Mouse (Mus musculus) embryo, embryonic 11.5 days (tissue): ENCODE measurements around the gene Shcbp1l.
"Not testable (repeated sequence)": the region's sequence is repeated elsewhere in the genome, so short reads cannot be mapped to it uniquely, and the experiment has no call there.

Source experiments
- DNase-seq: peaks from one replicate; pipeline ENCODE4 v3.0.0-alpha.2; 2012; ENCODE audit warnings: low read depth, low spot score

Gene Shcbp1l

GRCm38 (mm10) chr1:153424770-153425584, at the start of gene Shcbp1l:
Shcbp1l (plus strand) TSS chr1:153425162.
- DNase-seq = peak; percentile 48

GRCm38 (mm10) chr1:153376446-153376845, 48.5 kb upstream of the Shcbp1l start:
- DNase-seq = no peak

GRCm38 (mm10) chr1:153378587-153378986, 46.4 kb upstream of the Shcbp1l start:
- DNase-seq = no peak

GRCm38 (mm10) chr1:153379832-153380231, 45.1 kb upstream of the Shcbp1l start:
- DNase-seq = no peak

GRCm38 (mm10) chr1:153380746-153381282, 44.1 kb upstream of the Shcbp1l start:
- no peak for DNase-seq

- no peak for DNase-seq
Observed at GRCm38 (mm10) chr1:153385081-153385480, 39.9 kb upstream of the Shcbp1l start.

- not testable (repeated sequence) for DNase-seq
Observed at GRCm38 (mm10) chr1:153385661-153386060, 39.3 kb upstream of the Shcbp1l start.

GRCm38 (mm10) chr1:153386271-153387069, 38.5 kb upstream of the Shcbp1l start:
- DNase-seq = peak; percentile 56

GRCm38 (mm10) chr1:153395706-153396105, 29.3 kb upstream of the Shcbp1l start:
- not testable (repeated sequence) for DNase-seq

GRCm38 (mm10) chr1:153401765-153402164, 23.2 kb upstream of the Shcbp1l start:
- DNase-seq = peak; percentile 65

GRCm38 (mm10) chr1:153407641-153408040, 17.3 kb upstream of the Shcbp1l start:
- DNase-seq = not testable (repeated sequence)

GRCm38 (mm10) chr1:153408296-153408695, 16.7 kb upstream of the Shcbp1l start:
- DNase-seq = not testable (repeated sequence)

- DNase-seq = not testable (repeated sequence)
Observed at GRCm38 (mm10) chr1:153410915-153411314, 14.0 kb upstream of the Shcbp1l start.

- DNase-seq = no peak
Observed at GRCm38 (mm10) chr1:153411723-153412122, 13.2 kb upstream of the Shcbp1l start.

- DNase-seq = not testable (repeated sequence)
Observed at GRCm38 (mm10) chr1:153412663-153413396, 12.1 kb upstream of the Shcbp1l start.

- DNase-seq = not testable (repeated sequence)
Observed at GRCm38 (mm10) chr1:153413397-153414020, 11.5 kb upstream of the Shcbp1l start.

- DNase-seq = not testable (repeated sequence)
Observed at GRCm38 (mm10) chr1:153414114-153414723, 10.7 kb upstream of the Shcbp1l start.

- DNase-seq = no peak
Observed at GRCm38 (mm10) chr1:153414962-153415361, 10.0 kb upstream of the Shcbp1l start.

GRCm38 (mm10) chr1:153415742-153416141, 9.2 kb upstream of the Shcbp1l start:
- DNase-seq = not testable (repeated sequence)

GRCm38 (mm10) chr1:153416271-153416832, 8.6 kb upstream of the Shcbp1l start:
- not testable (repeated sequence) for DNase-seq
